Comparison of ENCODE assay signal across 24 mouse cellular contexts in genomic region chr4:135776850-135777249, GRCm38 (mm10). TPM values are rescaled to one million over a fixed set of nuclear protein-coding genes. Genes with fewer than 3 reads are reported as not detected.
DNase-seq lines count a peak whose midpoint lies in the region; TF ChIP-seq lines count a peak whose summit lies in the region.
"Had no signal": no experiment of that assay in that cellular context is flagged by ENCODE, and none has a peak within 500 bp of the region (broad histone marks: within the 10 kb centered on the region; RNA-seq: fewer than 3 reads in every experiment).

No protein-coding gene starts in this region.

- H3K9me3 ChIP-seq in E14TG2a.4 (ENCODE audit: low read length) (no peaks in the 10 kb centered on the region), ES-E14 (ENCODE audit: control insufficient read depth, insufficient read depth, low read depth, low read length) (no peaks in the 10 kb centered on the region)
- H3K9me3 ChIP-seq: embryonic facial prominence, embryonic 13.5 days; embryonic facial prominence, embryonic 15.5 days; forebrain, embryonic 10.5 days; forebrain, embryonic 12.5 days had no signal

- H3K4me1 ChIP-seq in E14TG2a.4 (replicated peaks; ENCODE audit: low read depth, low read length): peaks cover 39% of the 10 kb centered on the region
- H3K4me1 ChIP-seq in ES-E14 (ENCODE audit: control insufficient read depth in 2 of 2, insufficient read depth in 2 of 2, low read length in 2 of 2, poor library complexity in 1 of 2): peaks cover 0 to 8% of the 10 kb centered on the region in 2 experiments; a peak in 2 of 4 replicates
- H3K4me1 ChIP-seq: forebrain, embryonic 12.5 days had no signal

- in situ Hi-C loops in ES-E14 (cut with MboI; ENCODE audit: low sequenced_read_pairs in 2 of 2, unreplicated experiment in 2 of 2): no loop called here

- TF ChIP-seq CTCF in E14TG2a.4 (conservative IDR thresholded peaks at IDR 0.05; ENCODE audit: low read length): no peak

- peak overlapping the region; percentile 31; the same call in 1 of the 2 replicates for H3K9ac ChIP-seq in ES-E14 (ENCODE audit: insufficient read depth, low read depth, low read length, poor library complexity, severe bottlenecking)
- H3K9ac ChIP-seq: embryonic facial prominence, embryonic 13.5 days; embryonic facial prominence, embryonic 15.5 days; forebrain, embryonic 12.5 days had no signal

- intact Hi-C loops in heart, postnatal 10 days (cut with DNase I): no loop called here

- H3K36me3 ChIP-seq in E14TG2a.4 (ENCODE audit: insufficient read depth, low read length) (no peaks in the 10 kb centered on the region), ES-E14 (ENCODE audit: control insufficient read depth, insufficient read depth, low read length, poor library complexity, severe bottlenecking) (no peaks in the 10 kb centered on the region)
- H3K36me3 ChIP-seq: embryonic facial prominence, embryonic 13.5 days; embryonic facial prominence, embryonic 15.5 days; forebrain, embryonic 10.5 days; forebrain, embryonic 12.5 days had no signal

- H3K27ac ChIP-seq in ES-E14 (ENCODE audit: insufficient read depth, low read depth, low read length, poor library complexity, severe bottlenecking): no peak overlapping the region
- H3K27ac ChIP-seq: embryonic facial prominence, embryonic 13.5 days; embryonic facial prominence, embryonic 15.5 days; forebrain, embryonic 10.5 days; forebrain, embryonic 12.5 days had no signal

- peaks cover 9% of the 10 kb centered on the region for H3K27me3 ChIP-seq in E14TG2a.4 (ENCODE audit: insufficient read depth, low read length)
- H3K27me3 ChIP-seq: embryonic facial prominence, embryonic 13.5 days; embryonic facial prominence, embryonic 15.5 days; forebrain, embryonic 12.5 days had no signal

- H3K4me3 ChIP-seq in E14TG2a.4 (replicated peaks; ENCODE audit: low read length) (peak overlapping the region; percentile 29; the same call in 1 of the 2 replicates), ES-E14 (ENCODE audit: insufficient read depth in 1 of 2, low read depth in 1 of 2, low read length in 2 of 2, poor library complexity in 1 of 2, severe bottlenecking in 1 of 2) (peak overlapping the region; percentile 38; a peak in 3 of 4 replicates)
- H3K4me3 ChIP-seq: embryonic facial prominence, embryonic 13.5 days; embryonic facial prominence, embryonic 15.5 days; erythroblast, embryonic 14.5 days; forebrain, embryonic 10.5 days; forebrain, embryonic 12.5 days had no signal

- DNase-seq in ES-E14 (ENCODE audit: low read depth, low spot score) (peak; percentile 52), ZHBTc4 (ENCODE audit: low read depth, low spot score) (peak; percentile 84)
- DNase-seq in heart, postnatal 10 days: no peak
- DNase-seq in neural tube, embryonic 10.5 days (ENCODE audit: extremely low spot score, low spot score): no peak
- DNase-seq: adrenal gland, adult 2 months; adrenal gland, postnatal 10 days; adrenal gland, postnatal 25 days; B cell, adult 2 months; cerebellum, adult 11 months; cerebellum, adult 18-20 months; cerebellum, adult 8-10 months; cerebellum, adult 9-11 months; cerebellum, postnatal 14 days; cerebellum, postnatal 36 days; embryo, embryonic 11 days had no signal

TF ChIP-seq in ES-E14, 5 proteins besides CTCF, POLR2A, EP300 and RAD21:
- no peak for TF ChIP-seq CHD2 (IDR thresholded peaks at IDR 0.05; ENCODE audit: low read depth, low read length)
- no peak for TF ChIP-seq MAFK (IDR thresholded peaks at IDR 0.05; ENCODE audit: insufficient read depth, low read depth, low read length)
- no peak for TF ChIP-seq ZC3H11A (IDR thresholded peaks at IDR 0.05; ENCODE audit: borderline replicate concordance, low read depth, low read length)
- no peak for TF ChIP-seq ZNF384 (IDR thresholded peaks at IDR 0.05; ENCODE audit: low read depth, low read length)
- no peak for TF ChIP-seq HCFC1 (IDR thresholded peaks at IDR 0.05; ENCODE audit: borderline replicate concordance, insufficient read depth, low read length)
TF ChIP-seq in ES-E14: peak in this region for 0.

RNA-seq across cellular contexts. Expression of gene Myom3, which starts 17.3 kb away (rescaled TPM):
- 0.85 and 0.95 TPM in 2 replicates for total RNA-seq in ES-E14 (2012; rRNA removed)
- under 1 TPM; 0.77 to 0.84 TPM for total RNA-seq in heart, postnatal 10 days (2021)
- total RNA-seq: common myeloid progenitor, adult 5-6 weeks; MEL had no signal

RNA-seq across cellular contexts. Expression of gene Il22ra1, which starts 48.9 kb away (rescaled TPM):
- total RNA-seq in ES-E14 (2012; rRNA removed): 0.36 and 0.37 TPM in 2 replicates
- total RNA-seq in heart, postnatal 10 days (2021): under 1 TPM; 0.22 to 0.64 TPM
- total RNA-seq: CH12.LX; common myeloid progenitor, adult 5-6 weeks; MEL had no signal

Comparison
In these comparisons a context has a peak if more than half of its experiments do, and no peak if none do; other contexts are left out.
1. DNase-seq: peak in ES-E14 (single experiment) and ZHBTc4 (single experiment); none in heart, postnatal 10 days (0 of 2) and neural tube, embryonic 10.5 days (single experiment).